Mouse (Mus musculus): Measurements from ENCODE around the gene Tex33. TPM values are rescaled to one million over a fixed set of nuclear protein-coding genes. Genes with fewer than 3 reads are reported as not detected.
A peak's percentile ranks its signal among the peaks of the same experiment; 100 is the strongest.

Tex33 gene
- polyA plus RNA-seq (2015; fragmentation: Nextera tagmentation; extraction: Ambion mirVana): not detected in 2 replicates

- Histone ChIP-seq H3K27ac (no peak within 1 kb of the TSS), H3K36me3 (no peaks in the 10 kb centered on the region), H3K9me3 (no peaks in the 10 kb centered on the region), H3K4me3 (no peak within 1 kb of the TSS), H3K4me1 (no peaks in the 10 kb centered on the region), H3K9ac (no peak within 1 kb of the TSS), H3K27me3 (no peaks in the 10 kb centered on the region), H3K4me2 (no peak within 1 kb of the TSS)
- 83% methylated on average over 8 of the region's 8 CpGs for WGBS
- no peak for ATAC-seq (ENCODE audit: insufficient number of reproducible peaks, low FRiP score, low TSS enrichment, low read depth)
These were observed at the start of gene Tex33 for GRCm38 (mm10) chr15:78395478-78395962. Gene Tex33 (minus strand): TSS chr15:78395912.

DNA sequence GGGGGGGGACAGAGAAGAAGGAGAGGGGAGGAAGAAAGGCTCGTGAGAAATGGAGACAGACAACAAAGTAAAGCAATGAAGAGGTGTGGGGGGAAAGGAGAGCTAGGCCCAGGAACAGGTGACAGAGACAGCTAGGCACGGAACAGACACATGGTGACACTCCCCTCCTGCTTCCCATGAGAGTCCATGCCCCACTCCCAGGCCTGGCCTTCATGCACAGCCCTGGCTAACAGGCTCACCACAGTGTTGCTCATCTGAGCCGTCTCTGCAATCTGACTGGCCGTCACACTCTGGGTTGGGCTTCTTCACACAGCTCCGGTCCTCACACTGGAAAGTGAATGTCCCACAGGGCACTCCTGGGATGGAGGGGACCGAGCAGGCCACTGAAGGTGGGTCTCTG lies 48.1 kb upstream of the Tex33 start:
- whole genome bisulfite sequencing: 48% methylated on average over 6 of the region's 6 CpGs
- Histone ChIP-seq H3K9me3 (no peaks in the 10 kb centered on the region), H3K4me3 (no peak overlapping the region), H3K4me2 (no peak overlapping the region), H3K27ac (no peak overlapping the region), H3K9ac (no peak overlapping the region), H3K36me3 (no peaks in the 10 kb centered on the region; the same call in 1 of the 2 replicates), H3K4me1 (0 out of 2 replicates have a peak, but pooled peaks cover 8% of the 10 kb centered on the region), H3K27me3 (no peaks in the 10 kb centered on the region)
- ATAC-seq (ENCODE audit: insufficient number of reproducible peaks, low FRiP score, low TSS enrichment, low read depth): no peak

DNA sequence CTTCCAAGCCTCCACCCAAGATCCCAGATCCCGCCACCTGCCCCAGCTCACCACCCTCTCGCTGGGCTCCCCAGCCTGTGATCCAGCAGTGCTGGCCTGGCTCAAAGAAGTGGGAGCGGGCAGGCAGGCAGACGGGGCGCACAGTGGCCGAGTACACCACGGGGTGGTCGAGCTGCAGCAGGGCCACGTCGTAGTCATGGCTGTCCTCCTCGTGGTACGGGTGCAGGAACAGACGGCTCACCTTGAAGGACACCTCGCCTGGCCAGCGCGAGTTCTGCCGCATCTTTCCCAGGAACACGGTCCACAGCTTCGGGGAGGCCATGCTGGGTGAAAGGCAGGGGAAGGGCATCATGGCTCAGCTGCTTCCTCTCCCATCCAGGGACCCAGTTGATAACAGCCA lies 46.5 kb upstream of the Tex33 start:
- Histone ChIP-seq H3K9ac (no peak overlapping the region), H3K36me3 (no peaks in the 10 kb centered on the region; the same call in 1 of the 2 replicates), H3K27ac (no peak overlapping the region), H3K27me3 (0 out of 2 replicates have a peak, but pooled peaks cover 2% of the 10 kb centered on the region), H3K4me3 (no peak overlapping the region), H3K4me2 (no peak overlapping the region), H3K9me3 (no peaks in the 10 kb centered on the region), H3K4me1 (peaks cover 15% of the 10 kb centered on the region)
- WGBS: 91% methylated on average over 19 of the region's 19 CpGs
- no peak for ATAC-seq (ENCODE audit: insufficient number of reproducible peaks, low FRiP score, low TSS enrichment, low read depth)

GRCm38 (mm10) chr15:78438973-78439372 lies 43.3 kb upstream of the Tex33 start:
- Histone ChIP-seq H3K9ac (no peak overlapping the region), H3K4me3 (no peak overlapping the region), H3K9me3 (no peaks in the 10 kb centered on the region), H3K4me2 (no peak overlapping the region), H3K36me3 (peaks cover 8% of the 10 kb centered on the region), H3K27ac (no peak overlapping the region), H3K27me3 (0 out of 2 replicates have a peak, but pooled peaks cover 9% of the 10 kb centered on the region), H3K4me1 (peaks cover 29% of the 10 kb centered on the region)
- WGBS: 67% methylated on average over 9 of the region's 9 CpGs
- ATAC-seq (ENCODE audit: insufficient number of reproducible peaks, low FRiP score, low TSS enrichment, low read depth): no peak

- Histone ChIP-seq H3K4me2 (no peak overlapping the region), H3K4me3 (no peak overlapping the region), H3K9me3 (no peaks in the 10 kb centered on the region), H3K9ac (no peak overlapping the region), H3K36me3 (peaks cover 13% of the 10 kb centered on the region), H3K4me1 (peaks cover 29% of the 10 kb centered on the region), H3K27me3 (0 out of 2 replicates have a peak, but pooled peaks cover 9% of the 10 kb centered on the region), H3K27ac (no peak overlapping the region)
- WGBS: 57% methylated on average over 8 of the region's 8 CpGs
- ATAC-seq (ENCODE audit: insufficient number of reproducible peaks, low FRiP score, low TSS enrichment, low read depth): no peak
These were observed 42.8 kb upstream of the Tex33 start for GRCm38 (mm10) chr15:78438505-78438904.

GRCm38 (mm10) chr15:78438018-78438394 lies 42.3 kb upstream of the Tex33 start:
- no peaks in the 10 kb centered on the region for H3K9me3 ChIP-seq
- peaks cover 29% of the 10 kb centered on the region for H3K4me1 ChIP-seq
- H3K27me3 ChIP-seq: 0 out of 2 replicates have a peak, but pooled peaks cover 9% of the 10 kb centered on the region
- no peak overlapping the region for H3K4me2 ChIP-seq
- WGBS: 48% methylated on average over 4 of the region's 4 CpGs
- 0 out of 2 replicates have a peak overlapping the region, but pooled peaks have one; percentile 69 for H3K27ac ChIP-seq
- peaks cover 18% of the 10 kb centered on the region for H3K36me3 ChIP-seq
- no peak overlapping the region for H3K4me3 ChIP-seq
- no peak for ATAC-seq (ENCODE audit: insufficient number of reproducible peaks, low FRiP score, low TSS enrichment, low read depth)
- no peak overlapping the region for H3K9ac ChIP-seq

DNA sequence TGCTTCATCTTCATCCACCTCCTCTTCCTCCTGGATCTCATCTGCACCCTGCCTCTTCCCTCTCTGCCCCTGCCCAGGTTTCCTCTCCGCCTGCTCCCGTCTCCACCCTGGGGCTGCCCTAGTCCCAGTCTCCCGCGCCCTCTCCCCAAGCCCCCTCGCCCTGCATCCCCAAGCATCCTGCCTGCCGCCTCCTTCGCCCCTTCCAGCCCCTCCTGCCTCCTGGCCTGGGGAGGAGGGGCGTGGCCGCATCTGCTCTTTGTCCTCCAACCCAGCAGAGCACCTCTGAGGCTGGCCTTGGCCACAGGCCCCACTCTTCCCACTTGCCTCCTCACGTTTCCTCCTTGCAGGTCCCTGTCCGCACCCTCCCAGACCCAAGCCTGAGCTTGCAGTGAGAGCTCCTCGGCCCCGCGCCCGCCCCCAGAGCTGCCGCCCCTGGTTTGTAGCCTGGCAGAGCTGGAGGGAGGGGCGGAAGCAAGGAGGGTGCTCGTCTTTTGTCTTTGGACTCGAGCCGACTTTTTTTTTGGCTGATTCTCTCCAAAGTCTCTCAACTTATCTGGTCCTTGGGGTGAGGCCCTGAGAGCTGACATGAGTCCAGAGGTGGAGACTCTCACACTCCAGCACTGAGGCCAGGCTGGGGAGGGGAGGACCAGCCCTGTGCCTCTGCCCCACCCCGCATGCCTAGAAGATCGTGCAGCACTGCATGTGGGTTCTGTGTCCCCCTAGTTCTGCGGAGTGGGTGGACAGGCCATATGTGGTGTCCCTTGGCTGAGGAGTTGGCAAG lies 41.7 kb upstream of the Tex33 start:
- 26% methylated on average over 23 of the region's 23 CpGs for WGBS
- peak overlapping the region; percentile 54 for H3K4me2 ChIP-seq
- peaks cover 29% of the 10 kb centered on the region for H3K4me1 ChIP-seq
- H3K9ac ChIP-seq: 0 out of 2 replicates have a peak overlapping the region, but pooled peaks have one; percentile 4
- H3K27me3 ChIP-seq: 0 out of 2 replicates have a peak, but pooled peaks cover 9% of the 10 kb centered on the region
- H3K36me3 ChIP-seq: peaks cover 21% of the 10 kb centered on the region
- peak overlapping the region; percentile 69 for H3K27ac ChIP-seq
- ATAC-seq (ENCODE audit: insufficient number of reproducible peaks, low FRiP score, low TSS enrichment, low read depth): peak; percentile 25
- H3K9me3 ChIP-seq: no peaks in the 10 kb centered on the region
- peak overlapping the region; percentile 30 for H3K4me3 ChIP-seq

GRCm38 (mm10) chr15:78436380-78437192 lies 40.9 kb upstream of the Tex33 start:
- no peak for ATAC-seq (ENCODE audit: insufficient number of reproducible peaks, low FRiP score, low TSS enrichment, low read depth)
- H3K4me2 ChIP-seq: peak overlapping the region; percentile 54
- H3K9ac ChIP-seq: peak overlapping the region; percentile 23; the same call in 1 of the 2 replicates
- 13% methylated on average over 28 of the region's 32 CpGs for WGBS
- H3K27ac ChIP-seq: peak overlapping the region; percentile 69
- peaks cover 29% of the 10 kb centered on the region for H3K36me3 ChIP-seq
- H3K4me1 ChIP-seq: peaks cover 29% of the 10 kb centered on the region
- H3K27me3 ChIP-seq: 0 out of 2 replicates have a peak, but pooled peaks cover 9% of the 10 kb centered on the region
- no peaks in the 10 kb centered on the region for H3K9me3 ChIP-seq
- peak overlapping the region; percentile 30 for H3K4me3 ChIP-seq

DNA sequence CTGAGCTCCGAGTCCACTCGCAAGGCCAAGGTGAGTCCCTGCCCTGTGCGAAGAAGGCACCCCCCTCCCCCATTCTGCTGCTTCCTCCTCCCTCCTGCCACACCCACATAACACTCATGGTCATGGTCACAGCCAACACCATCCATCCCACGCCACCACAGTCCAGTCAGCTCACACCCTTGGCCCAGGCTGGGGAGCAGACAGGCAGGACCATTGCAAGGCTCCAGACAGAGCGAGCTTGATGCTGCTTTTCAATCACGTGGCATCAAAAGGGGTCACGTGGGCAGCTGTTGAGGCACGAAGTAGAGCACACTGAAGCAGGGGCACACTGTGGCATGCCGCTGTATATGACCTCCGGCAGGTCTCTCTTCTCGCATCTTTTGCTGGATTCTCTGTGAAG lies 40.0 kb upstream of the Tex33 start:
- no peaks in the 10 kb centered on the region for H3K9me3 ChIP-seq
- H3K9ac ChIP-seq: no peak overlapping the region
- H3K36me3 ChIP-seq: peaks cover 34% of the 10 kb centered on the region
- H3K4me1 ChIP-seq: peaks cover 29% of the 10 kb centered on the region
- WGBS: 84% methylated on average over 11 of the region's 11 CpGs
- no peak overlapping the region for H3K4me2 ChIP-seq
- no peak for ATAC-seq (ENCODE audit: insufficient number of reproducible peaks, low FRiP score, low TSS enrichment, low read depth)
- H3K27ac ChIP-seq: no peak overlapping the region
- no peak overlapping the region for H3K4me3 ChIP-seq
- 0 out of 2 replicates have a peak, but pooled peaks cover 9% of the 10 kb centered on the region for H3K27me3 ChIP-seq

DNA sequence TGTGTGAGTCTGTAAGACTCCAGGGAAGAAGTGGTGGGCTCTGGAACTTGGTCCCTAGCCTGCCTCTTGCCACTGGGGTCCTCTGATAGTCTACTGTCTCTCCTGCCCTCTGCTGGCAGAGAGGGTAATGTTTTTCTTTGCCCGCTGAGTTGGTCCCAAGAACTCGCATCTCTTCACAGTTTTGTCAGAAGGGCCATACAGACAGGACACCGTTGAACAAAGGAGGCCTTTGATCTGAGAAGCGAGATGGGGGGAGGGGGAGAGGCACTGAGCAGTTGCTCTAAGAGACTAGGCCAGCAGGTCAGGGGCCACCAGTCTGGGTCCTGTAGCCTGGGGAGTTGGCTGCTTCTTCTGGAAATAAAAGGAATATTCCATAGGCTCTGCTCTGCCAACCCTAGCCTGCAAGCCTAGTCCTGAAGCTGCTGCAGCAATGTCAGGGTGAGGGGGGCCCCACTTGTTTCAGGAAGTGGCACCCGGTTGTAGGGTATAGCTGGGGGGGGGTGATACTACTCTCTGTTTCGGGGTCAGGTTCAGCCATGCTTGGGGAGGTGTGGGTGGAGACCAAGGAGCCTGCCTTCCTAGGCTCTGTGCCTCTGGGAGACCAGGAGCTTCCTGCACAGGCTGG lies 39.3 kb upstream of the Tex33 start:
- H3K27me3 ChIP-seq: 0 out of 2 replicates have a peak, but pooled peaks cover 9% of the 10 kb centered on the region
- no peak overlapping the region for H3K9ac ChIP-seq
- no peak for ATAC-seq (ENCODE audit: insufficient number of reproducible peaks, low FRiP score, low TSS enrichment, low read depth)
- H3K9me3 ChIP-seq: no peaks in the 10 kb centered on the region
- no peak overlapping the region for H3K4me2 ChIP-seq
- peaks cover 34% of the 10 kb centered on the region for H3K36me3 ChIP-seq
- H3K27ac ChIP-seq: no peak overlapping the region
- H3K4me1 ChIP-seq: peaks cover 35% of the 10 kb centered on the region
- WGBS: 40% methylated on average over 6 of the region's 6 CpGs
- no peak overlapping the region for H3K4me3 ChIP-seq

DNA sequence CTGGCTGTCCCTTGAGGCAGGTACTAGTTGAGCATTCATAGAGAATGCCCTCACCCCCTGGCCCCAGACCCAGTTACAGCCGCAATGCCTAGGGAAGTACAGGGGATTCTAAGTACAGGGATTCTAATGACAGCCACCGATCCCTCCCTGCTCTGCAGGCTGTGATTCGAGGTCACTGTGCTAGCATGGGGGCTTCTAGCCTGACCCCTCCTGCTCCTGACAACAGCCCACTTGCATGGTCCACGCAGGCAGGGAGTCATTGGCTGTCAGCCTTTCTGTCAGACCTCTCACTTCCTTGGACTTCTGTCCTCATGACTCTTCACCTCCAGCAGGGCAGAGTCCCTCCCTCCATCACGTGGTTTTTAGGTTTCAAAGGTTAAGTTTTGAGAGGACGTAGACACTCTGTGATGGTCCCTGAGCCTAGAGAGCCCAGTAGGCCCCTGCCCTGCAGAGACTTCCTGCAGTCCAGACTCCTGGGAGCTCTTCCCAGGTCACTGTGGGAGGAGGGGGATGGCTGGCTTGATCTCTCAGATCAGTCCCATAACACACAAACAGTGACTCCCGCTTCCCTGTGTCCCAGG lies 35.9 kb upstream of the Tex33 start:
- Histone ChIP-seq H3K9ac (no peak overlapping the region), H3K36me3 (peaks cover 34% of the 10 kb centered on the region), H3K27me3 (0 out of 2 replicates have a peak, but pooled peaks cover 5% of the 10 kb centered on the region), H3K4me1 (peaks cover 28% of the 10 kb centered on the region), H3K4me3 (no peak overlapping the region), H3K4me2 (no peak overlapping the region), H3K27ac (no peak overlapping the region), H3K9me3 (no peaks in the 10 kb centered on the region)
- 77% methylated on average over 7 of the region's 7 CpGs for WGBS
- ATAC-seq (ENCODE audit: insufficient number of reproducible peaks, low FRiP score, low TSS enrichment, low read depth): no peak

All from limb, embryonic 15.5 days (tissue).